Mouse (Mus musculus) liver, adult 2 months (tissue): Measurements from ENCODE around the gene Ptprn2. TPM values are rescaled to one million over a fixed set of nuclear protein-coding genes. Genes with fewer than 3 reads are reported as not detected.

ENCODE experiments used
- DNase-seq: peaks from one replicate; pipeline ENCODE4 v3.0.0-alpha.2; 2011; ENCODE audit warnings: low read depth, low spot score; ENCODE audit errors: extremely low read depth
- H3K27ac ChIP-seq: fragments of 200-500 bp; replicated peaks from 2 replicates; pipeline ENCODE4 v1.5.1; 2012; ENCODE audit warnings: low read depth, mild to moderate bottlenecking, control low read depth, inconsistent platforms, low read length; ENCODE audit not compliant: insufficient read depth
- H3K27me3 ChIP-seq: fragments of 200-500 bp; 2 replicates; pipeline ENCODE4 v1.6.1; 2012; ENCODE audit warnings: mild to moderate bottlenecking, moderate library complexity, low read length, inconsistent platforms; ENCODE audit not compliant: control insufficient read depth, insufficient read depth
- H3K36me3 ChIP-seq: fragments of 200-500 bp; 2 replicates; pipeline ENCODE4 v1.6.1; 2012; ENCODE audit warnings: low read length, inconsistent platforms; ENCODE audit not compliant: control insufficient read depth, insufficient read depth
- H3K4me1 ChIP-seq: fragments of 200-500 bp; 2 replicates; pipeline ENCODE4 v1.6.1; 2011; ENCODE audit warnings: low read length; ENCODE audit not compliant: control insufficient read depth, insufficient read depth
- H3K4me3 ChIP-seq: fragments of 200-500 bp; 2 replicates; pipeline ENCODE4 v1.5.1; 2011; ENCODE audit warnings: low read depth, mild to moderate bottlenecking, control low read depth, low read length, moderate library complexity; ENCODE audit not compliant: insufficient read depth
- H3K79me2 ChIP-seq: fragments of 200-500 bp; 2 replicates; pipeline ENCODE4 v1.6.1; 2012; ENCODE audit warnings: inconsistent platforms, mild to moderate bottlenecking, low read length, moderate library complexity; ENCODE audit not compliant: control insufficient read depth, insufficient read depth
- H3K9ac ChIP-seq: fragments of 200-500 bp; 2 replicates; pipeline ENCODE4 v1.6.1; 2012; ENCODE audit warnings: low read depth, mild to moderate bottlenecking, control low read depth, inconsistent platforms, low read length
- CTCF ChIP-seq: fragments of 200-500 bp; IDR thresholded peaks from 2 replicates; pipeline ENCODE4 v1.5.1; 2011; ENCODE audit warnings: low read depth, low read length, control low read depth
- POLR2A ChIP-seq: fragments of 200-500 bp; IDR thresholded peaks from 2 replicates; pipeline ENCODE4 v1.6.1; 2011; ENCODE audit warnings: low read length, control low read depth; ENCODE audit not compliant: insufficient read depth; ENCODE audit errors: extremely low read depth
- WGBS: fragments of 180-500 bp; shearing (Covaris S2); methylation state at CpG from one replicate; pipeline ENCODE4 v1.1.7; 2018; 5-methylcytosine and 5-hydroxymethylcytosine counted together
- polyA plus RNA-seq: library from polyadenylated mRNA; depleted of rRNA; stranded (reverse); fragments of >200 nt; gene quantifications from 2 replicates; pipeline ENCODE4 v1.2.3, GENCODE M21; 2012
- total RNA-seq: library from RNA; depleted of rRNA; stranded (reverse); fragments of >200 nt; gene quantifications from 2 replicates; pipeline ENCODE4 v1.2.3, GENCODE M21; 2014

Gene Ptprn2
- total and polyA plus RNA-seq, 2 experiments, result 0.06 TPM; not detected in 1

DNA sequence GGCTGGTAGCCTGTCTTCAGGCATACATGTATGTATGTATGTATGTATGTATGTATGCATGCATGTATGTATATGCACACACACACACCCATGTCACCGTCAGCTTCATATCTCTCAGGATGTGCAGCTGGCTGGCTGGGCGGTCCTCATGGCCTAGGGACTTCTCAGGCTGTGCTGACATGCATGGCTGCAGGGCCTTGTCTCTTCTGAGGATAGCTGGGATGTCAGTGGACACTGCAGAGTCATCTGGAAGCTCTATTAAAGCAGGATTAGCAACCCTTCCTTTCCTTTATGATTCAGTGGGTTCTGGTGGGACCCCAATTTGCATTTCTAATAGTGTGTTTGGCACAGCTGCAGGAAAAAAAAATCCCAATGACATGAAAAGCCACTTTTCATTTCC, 473.6 kb downstream of the Ptprn2 start:
- no peaks in the 10 kb centered on the region for H3K27me3 ChIP-seq
- H3K36me3 ChIP-seq, result no peaks in the 10 kb centered on the region
- H3K4me3 ChIP-seq, result no peak overlapping the region
- WGBS, result 85% methylated on average over 2 of the region's 2 CpGs
- H3K4me1 ChIP-seq, result no peaks in the 10 kb centered on the region
- no peak for DNase-seq
- TF ChIP-seq CTCF, result no peak
- no peak for TF ChIP-seq POLR2A
- H3K27ac ChIP-seq, result no peak overlapping the region
- no peaks in the 10 kb centered on the region for H3K79me2 ChIP-seq
- H3K9ac ChIP-seq, result no peak overlapping the region

DNA sequence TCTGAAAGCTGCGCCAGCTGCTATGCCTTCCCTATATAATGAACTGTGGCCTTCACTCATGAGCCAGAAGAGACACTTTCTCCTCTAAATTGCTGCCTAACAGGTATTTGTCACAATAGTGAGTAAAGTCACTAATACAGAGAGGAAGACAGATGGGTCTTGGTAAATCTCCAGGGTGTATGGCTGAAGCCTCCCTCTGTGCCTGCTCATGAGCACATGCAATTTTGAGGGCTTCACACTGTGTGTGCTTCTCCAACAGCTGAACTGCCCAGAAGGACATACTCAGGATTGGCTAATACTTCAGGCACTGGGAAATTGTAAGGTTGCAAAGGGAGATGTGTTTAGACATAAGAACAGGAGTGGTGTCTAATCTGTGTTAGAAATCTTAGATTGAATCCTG, 478.4 kb downstream of the Ptprn2 start:
- TF ChIP-seq POLR2A (no peak), CTCF (no peak)
- WGBS, result 93% methylated on average over 1 of the region's 1 CpGs
- Histone ChIP-seq H3K36me3 (no peaks in the 10 kb centered on the region), H3K27me3 (no peaks in the 10 kb centered on the region), H3K79me2 (no peaks in the 10 kb centered on the region), H3K27ac (no peak overlapping the region), H3K4me1 (no peaks in the 10 kb centered on the region), H3K9ac (no peak overlapping the region), H3K4me3 (no peak overlapping the region)
- no peak for DNase-seq

DNA sequence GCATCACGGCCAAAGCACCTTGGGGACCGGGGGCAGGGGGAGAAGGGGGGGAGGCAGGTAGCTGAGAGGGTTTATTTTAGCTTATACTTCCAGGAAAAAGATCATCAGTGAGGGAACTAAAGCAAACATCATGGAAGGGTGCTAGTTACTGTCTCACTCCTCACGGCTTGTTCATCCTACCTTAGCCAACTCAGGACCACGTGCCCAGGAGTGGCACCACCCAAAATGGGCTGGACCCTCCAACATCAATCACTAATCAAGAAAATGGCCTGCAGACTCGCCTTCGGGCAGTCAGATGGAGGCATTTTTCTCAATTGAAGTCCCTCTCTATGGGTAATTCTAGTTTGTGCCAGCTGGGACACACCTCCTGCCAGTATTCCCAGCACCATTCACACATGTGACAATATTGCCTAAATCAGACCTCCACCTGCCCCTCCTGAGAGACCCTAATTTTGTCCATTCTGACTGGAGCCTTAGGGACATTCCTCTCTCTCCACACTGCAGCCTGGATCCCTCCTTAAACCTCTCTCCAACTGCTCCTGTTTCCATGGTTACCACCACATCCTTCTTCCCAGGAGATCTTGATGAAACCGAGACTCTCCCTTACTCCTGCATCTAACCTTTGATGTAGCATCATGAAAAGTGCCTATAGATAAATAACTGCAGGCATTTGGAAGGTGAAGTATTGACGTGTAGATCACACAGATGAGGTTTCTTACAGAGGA, 482.9 kb downstream of the Ptprn2 start:
- no peaks in the 10 kb centered on the region for H3K36me3 ChIP-seq
- no peak overlapping the region for H3K27ac ChIP-seq
- no peak overlapping the region for H3K4me3 ChIP-seq
- WGBS, result 58% methylated on average over 8 of the region's 8 CpGs
- no peaks in the 10 kb centered on the region for H3K27me3 ChIP-seq
- H3K79me2 ChIP-seq, result no peaks in the 10 kb centered on the region
- H3K9ac ChIP-seq, result no peak overlapping the region
- no peak for TF ChIP-seq CTCF
- TF ChIP-seq POLR2A, result no peak
- no peak for DNase-seq
- H3K4me1 ChIP-seq, result no peaks in the 10 kb centered on the region

DNA sequence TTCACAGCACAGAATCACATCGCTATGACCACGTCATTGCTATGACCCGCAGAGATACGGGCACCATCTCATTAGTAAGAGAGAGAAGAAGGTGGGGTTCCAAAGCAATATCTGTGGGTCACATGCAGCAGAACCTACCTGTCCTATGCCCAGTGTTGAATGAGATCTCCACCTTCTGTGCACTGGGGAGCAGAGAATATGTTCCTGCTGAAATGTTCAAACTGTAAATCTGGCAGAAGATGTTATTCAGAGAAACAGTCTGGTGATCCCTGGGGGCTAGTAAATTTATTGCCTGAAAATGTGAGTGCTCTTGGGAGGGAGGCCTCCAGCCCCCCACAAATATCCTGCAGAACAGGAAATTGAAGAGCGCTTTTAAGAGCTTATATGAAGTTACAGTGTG, 490.0 kb downstream of the Ptprn2 start:
- no peaks in the 10 kb centered on the region for H3K79me2 ChIP-seq
- H3K36me3 ChIP-seq, result no peaks in the 10 kb centered on the region
- H3K27me3 ChIP-seq, result no peaks in the 10 kb centered on the region
- 85% methylated on average over 5 of the region's 5 CpGs for WGBS
- no peak for DNase-seq
- TF ChIP-seq CTCF (no peak), POLR2A (no peak)
- H3K4me3 ChIP-seq, result no peak overlapping the region
- H3K9ac ChIP-seq, result no peak overlapping the region
- no peak overlapping the region for H3K27ac ChIP-seq
- no peaks in the 10 kb centered on the region for H3K4me1 ChIP-seq

DNA sequence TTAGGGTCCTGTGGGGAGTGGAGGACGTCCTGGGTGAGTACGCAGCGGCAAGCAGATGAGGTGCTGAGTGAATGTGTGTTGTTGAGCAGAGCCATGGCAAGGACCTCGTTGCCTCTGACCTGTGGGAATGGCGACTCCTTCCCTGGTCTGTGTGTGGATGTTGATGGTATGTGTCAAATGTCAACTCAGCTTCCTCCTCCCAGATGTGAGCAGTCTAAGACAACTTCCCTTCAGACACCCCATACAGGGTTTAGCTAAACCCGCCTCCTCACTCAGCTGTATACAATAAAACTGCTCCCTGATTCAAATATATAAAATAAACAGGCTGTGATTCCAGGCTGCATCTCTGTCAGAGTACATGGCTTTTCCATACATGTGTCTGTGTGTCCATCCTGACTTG, 491.5 kb downstream of the Ptprn2 start:
- no peak overlapping the region for H3K27ac ChIP-seq
- no peaks in the 10 kb centered on the region for H3K36me3 ChIP-seq
- H3K79me2 ChIP-seq, result no peaks in the 10 kb centered on the region
- no peaks in the 10 kb centered on the region; the same call in 1 of the 2 replicates for H3K27me3 ChIP-seq
- DNase-seq, result no peak
- H3K9ac ChIP-seq, result no peak overlapping the region
- no peak for TF ChIP-seq POLR2A
- no peak for TF ChIP-seq CTCF
- 68% methylated on average over 6 of the region's 6 CpGs for WGBS
- H3K4me1 ChIP-seq, result no peaks in the 10 kb centered on the region
- no peak overlapping the region for H3K4me3 ChIP-seq

DNA sequence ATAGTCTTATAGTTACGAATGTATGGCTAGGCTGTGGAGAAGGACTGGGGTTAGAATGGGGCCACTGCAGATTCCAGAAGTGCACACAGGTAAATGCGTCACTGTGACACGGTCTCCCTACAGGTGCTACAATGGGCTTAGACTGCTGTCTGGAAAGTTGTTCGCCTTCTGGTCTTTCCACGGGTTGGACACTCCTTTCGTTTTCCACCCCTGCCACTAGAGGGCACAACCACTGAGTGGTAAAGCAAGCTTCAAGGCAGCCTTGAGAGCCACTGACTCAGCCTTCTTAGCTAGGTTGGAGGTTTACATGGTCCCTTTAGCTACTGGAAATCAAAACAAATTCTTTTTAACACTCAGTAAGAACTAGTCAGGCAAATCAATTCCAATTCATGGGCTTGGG, 492.7 kb downstream of the Ptprn2 start:
- H3K79me2 ChIP-seq, result no peaks in the 10 kb centered on the region
- peak; percentile 1 for DNase-seq
- H3K27me3 ChIP-seq, result no peaks in the 10 kb centered on the region; the same call in 1 of the 2 replicates
- no peak overlapping the region for H3K27ac ChIP-seq
- H3K36me3 ChIP-seq, result no peaks in the 10 kb centered on the region
- H3K9ac ChIP-seq, result no peak overlapping the region
- 78% methylated on average over 6 of the region's 6 CpGs for WGBS
- no peaks in the 10 kb centered on the region for H3K4me1 ChIP-seq
- TF ChIP-seq CTCF (peak; percentile 32; the same call in 1 of the 2 replicates), POLR2A (no peak)
- no peak overlapping the region for H3K4me3 ChIP-seq
